Mouse (Mus musculus): ENCODE data around the gene Nell1.

- TF ChIP-seq POLR2A (IDR thresholded peaks at IDR 0.05; ENCODE audit: extremely low read depth, insufficient read depth, low read length) (no peak), CTCF (IDR thresholded peaks at IDR 0.05; ENCODE audit: low read depth, low read length) (no peak)
Measured at GRCm38 (mm10) chr7:50168778-50169177, 194.1 kb downstream of the Nell1 start.

Data from liver, adult 2 months (tissue).